Mouse (Mus musculus) left cerebral cortex, postnatal 4 days (tissue): ENCODE results near the gene Sf3a2. TPM values are rescaled to one million over a fixed set of nuclear protein-coding genes. Genes with fewer than 3 reads are reported as not detected.
"Not testable (repeated sequence)": the region's sequence is repeated elsewhere in the genome, so short reads cannot be mapped to it uniquely, and the experiment has no call there.

Experiments used
- DNase-seq: peaks from one replicate; pipeline ENCODE4 v3.0.0-alpha.2; 2022
- intact Hi-C: fragments of 180-260 bp; cut with DNase I; formaldehyde crosslinking; loops from one replicate; pipeline ENCODE4 v1.15.1; 2025
- total RNA-seq, 2 experiments: library from RNA; stranded (reverse); gene quantifications; 2 replicates each; pipeline ENCODE4 v1.2.3; 2021

Gene Sf3a2
- total RNA-seq, 2 experiments from 2014 or later, result 58.0 to 58.2 TPM

DNA sequence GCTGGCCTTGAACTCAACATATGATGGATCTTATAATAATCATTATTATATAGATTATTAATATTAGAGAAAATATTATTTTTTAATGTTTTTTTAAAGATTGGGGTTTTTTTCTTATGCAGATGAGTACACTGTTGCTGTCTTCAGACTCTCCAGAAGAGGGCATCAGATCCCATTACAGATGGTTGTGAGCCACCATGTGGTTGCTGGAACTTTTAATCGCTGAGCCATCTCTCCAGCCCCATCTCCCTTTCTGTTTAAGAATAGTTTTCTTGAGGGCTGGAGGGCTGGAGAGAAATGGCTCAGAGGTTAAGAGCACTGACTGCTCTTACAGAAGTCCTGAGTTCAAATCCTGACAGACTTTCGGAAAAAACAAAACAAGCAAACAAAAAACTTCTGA lies 24.0 kb downstream of the Sf3a2 start:
- DNase-seq, result no peak
- intact Hi-C loops, result loop anchor here (5.0 kb wide), 1 partner anchor 60 kb away; no protein-coding TSS in a partner anchor

DNA sequence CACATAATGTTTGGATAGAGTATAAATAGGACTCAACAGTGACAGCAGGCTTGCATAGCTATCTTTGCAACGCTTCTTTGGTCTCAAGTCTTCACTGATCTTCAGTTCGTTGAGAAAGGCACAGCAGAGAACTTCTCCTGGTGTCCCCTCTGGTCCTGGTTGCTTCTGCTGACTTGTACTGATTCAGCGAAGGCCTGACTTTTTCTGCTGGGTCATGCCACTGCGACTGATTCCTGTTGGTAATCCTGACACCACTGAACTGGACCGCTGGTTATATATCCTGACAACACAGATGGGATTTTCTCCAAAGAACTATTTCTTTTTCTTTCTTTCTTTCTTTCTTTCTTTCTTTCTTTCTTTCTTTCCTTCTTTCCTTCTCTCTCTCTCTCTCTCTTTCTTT lies 24.5 kb downstream of the Sf3a2 start:
- intact Hi-C loops, result loop anchor here (5.0 kb wide), 1 partner anchor 60 kb away; no protein-coding TSS in a partner anchor
- DNase-seq, result no peak

DNA sequence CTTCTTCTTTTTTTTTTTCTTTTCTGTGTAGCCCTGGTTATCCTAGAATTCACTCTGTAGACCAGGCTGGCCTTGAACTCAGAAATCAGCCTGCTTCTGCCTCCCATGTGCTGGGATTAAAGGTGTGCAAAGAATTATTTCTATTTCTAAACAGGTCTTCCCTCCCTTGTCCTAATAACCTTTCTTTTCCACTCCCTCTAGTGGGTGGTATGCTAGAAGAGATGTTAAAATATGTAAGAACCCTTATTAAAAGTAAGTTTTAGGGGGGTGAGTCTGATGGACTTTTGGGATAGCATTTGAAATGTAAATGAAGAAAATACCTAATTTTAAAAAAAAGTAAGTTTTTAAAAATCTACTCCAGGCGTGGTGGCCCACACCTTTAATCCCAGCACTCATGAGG lies 25.3 kb downstream of the Sf3a2 start:
- no peak for DNase-seq
- intact Hi-C loops, result loop anchor here (5.0 kb wide), 1 partner anchor 59 kb away; no protein-coding TSS in a partner anchor

DNA sequence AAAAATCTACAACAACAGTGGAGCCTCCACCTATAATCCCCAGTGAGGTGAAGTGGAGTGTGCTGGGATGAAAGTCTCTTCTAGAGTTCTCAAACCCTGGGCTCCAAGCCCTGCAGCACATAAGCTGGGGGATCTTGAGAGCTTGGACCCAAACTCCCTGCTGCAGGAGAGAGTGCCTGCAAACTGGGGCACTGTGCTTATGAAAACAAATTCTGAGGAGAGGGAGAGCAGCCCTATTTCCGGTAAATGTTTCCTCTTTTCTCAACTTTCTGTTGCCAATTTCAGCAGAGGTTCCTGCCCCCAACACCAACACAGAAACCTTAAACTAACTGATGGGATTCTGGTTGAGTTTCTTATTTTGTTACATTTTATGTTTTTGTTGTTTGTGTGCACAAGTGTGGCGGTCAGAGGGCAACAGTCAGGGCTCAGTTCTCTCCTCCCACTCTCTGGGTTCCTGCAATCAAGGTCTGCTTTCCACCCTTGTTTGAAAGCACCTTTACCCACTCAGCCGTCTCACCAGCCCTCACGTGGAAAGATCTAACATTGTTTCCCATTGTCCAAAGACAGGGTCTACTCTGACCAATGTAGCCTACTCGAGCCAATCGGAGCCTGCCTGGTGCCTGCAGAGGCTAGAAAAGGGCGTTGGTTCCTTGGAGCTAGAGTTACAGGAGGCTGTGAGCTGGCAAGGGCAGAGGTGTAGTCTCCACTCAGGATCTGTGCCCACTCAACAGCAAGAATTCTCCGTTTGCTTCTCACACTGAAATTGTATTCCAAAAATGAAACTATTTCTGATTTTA lies 26.0 kb downstream of the Sf3a2 start:
- no peak for DNase-seq
- intact Hi-C loops, result loop anchor here (5.0 kb wide), 1 partner anchor 58 kb away; no protein-coding TSS in a partner anchor

DNA sequence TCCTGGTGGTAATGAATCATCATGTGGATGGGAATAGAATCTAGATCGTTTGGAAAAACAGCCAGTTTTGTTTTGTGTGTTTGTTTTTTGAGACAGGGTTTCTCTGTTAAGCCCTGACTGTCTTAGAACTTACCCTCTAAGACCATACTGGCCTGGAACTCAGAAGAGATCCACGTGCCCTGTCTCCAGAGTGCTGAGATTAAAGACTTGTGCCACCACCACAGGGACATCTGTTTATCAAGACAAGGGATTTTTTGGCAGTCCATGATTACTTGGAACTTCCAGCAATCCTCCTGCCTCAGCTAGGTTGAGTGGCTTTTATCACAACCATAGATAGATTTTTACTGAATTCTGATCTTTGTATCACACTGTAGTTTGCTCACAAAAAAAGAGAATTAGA lies 26.8 kb downstream of the Sf3a2 start:
- intact Hi-C loops, result loop anchor here (5.0 kb wide), 2 partner anchors 57 to 172 kb away; no protein-coding TSS in a partner anchor

DNA sequence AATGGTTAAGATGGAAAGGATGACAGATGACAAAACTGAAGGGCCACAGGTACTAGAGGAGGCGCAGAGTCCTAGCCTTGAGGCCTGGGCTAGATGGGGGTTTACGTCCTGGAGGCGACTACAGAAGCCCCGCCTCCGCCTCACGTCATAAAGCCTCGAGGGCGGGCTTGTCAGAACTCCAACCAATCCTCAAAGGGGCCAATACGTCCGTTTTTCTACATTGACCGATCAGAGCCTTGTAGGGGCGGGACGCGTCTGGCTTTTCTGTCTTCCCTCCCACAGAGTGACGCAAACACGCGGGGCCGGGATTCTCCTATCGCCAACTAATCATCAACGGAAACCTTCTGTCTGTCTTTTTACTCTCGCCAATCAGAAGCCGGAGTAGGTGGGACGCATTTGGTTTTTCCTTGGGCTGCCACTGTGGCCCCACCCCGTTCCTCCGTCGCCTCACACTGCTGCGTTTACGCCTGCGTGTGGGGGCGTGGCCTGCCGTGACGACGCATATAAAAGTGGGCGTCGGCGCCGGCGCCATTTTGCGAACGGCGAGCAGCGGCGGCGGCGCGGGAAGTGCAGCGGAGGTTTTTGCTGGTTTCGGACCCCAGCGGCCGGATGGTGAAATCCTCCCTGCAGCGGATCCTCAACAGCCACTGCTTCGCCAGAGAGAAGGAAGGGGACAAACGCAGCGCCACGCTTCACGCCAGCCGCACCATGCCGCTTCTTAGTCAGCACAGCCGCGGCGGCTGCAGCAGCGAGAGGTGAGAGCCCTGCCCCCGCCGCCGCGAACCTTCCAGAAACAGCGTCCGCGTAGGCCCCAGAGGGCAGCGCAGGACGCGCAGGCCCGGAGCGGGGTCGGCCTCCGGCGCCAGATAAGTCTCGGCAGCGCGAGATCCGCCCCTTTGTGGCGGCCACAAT lies 28.4 kb downstream of the Sf3a2 start, which contains the start of gene Oaz1:
Gene Oaz1, plus strand, starts transcription at position 506 of the 912 bp plus-strand sequence.
- intact Hi-C loops, result loop anchor here (5.0 kb wide), 1 partner anchor 171 kb away; no protein-coding TSS in a partner anchor

More for the DNA sequence above, 26.8 kb downstream of the Sf3a2 start:
- DNase-seq, result no peak

DNA sequence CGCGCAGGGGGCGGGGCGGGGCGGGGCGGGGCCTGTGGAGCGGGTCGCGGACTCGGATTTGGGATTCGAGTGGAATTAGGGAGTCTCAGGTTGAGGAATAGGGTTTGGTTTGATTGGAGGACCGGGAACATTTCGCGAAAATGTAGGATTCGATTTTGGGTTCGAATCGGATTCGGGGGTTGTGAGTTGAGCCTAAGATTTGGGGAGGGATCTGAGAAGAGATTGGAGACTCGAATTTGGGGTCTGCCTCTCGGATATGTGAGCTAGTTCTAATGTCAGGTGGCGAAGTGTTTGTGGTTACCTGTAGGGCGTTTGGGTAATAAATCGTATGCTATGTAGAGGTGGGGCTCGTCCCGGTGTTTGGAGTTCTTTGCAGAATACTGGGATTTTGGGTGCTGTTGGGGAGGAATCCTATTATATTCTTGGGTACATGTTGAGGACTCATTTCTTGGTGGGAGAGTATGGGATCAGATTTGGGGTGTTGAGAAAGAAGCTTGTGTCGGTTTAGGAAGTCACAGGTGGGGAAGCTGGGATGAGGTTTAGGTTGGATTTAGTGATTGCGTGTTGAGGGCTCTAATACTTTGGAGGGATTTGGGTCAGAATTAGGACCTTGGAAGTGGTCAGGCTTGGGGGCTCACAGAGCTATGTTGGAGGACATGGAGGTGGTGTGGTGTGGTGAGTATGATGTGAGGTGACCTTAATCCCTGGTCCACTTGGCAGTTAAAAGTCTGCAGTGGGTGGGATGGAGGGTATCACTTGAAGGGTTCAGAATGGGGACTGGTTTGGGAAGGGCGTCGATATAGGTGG lies 29.3 kb downstream of the Sf3a2 start:
- no peak for DNase-seq
- intact Hi-C loops, result loop anchor here (5.0 kb wide), 1 partner anchor 170 kb away; no protein-coding TSS in a partner anchor

More for the DNA sequence above, 28.4 kb downstream of the Sf3a2 start, which contains the start of gene Oaz1:
- DNase-seq, result peak; percentile 98

DNA sequence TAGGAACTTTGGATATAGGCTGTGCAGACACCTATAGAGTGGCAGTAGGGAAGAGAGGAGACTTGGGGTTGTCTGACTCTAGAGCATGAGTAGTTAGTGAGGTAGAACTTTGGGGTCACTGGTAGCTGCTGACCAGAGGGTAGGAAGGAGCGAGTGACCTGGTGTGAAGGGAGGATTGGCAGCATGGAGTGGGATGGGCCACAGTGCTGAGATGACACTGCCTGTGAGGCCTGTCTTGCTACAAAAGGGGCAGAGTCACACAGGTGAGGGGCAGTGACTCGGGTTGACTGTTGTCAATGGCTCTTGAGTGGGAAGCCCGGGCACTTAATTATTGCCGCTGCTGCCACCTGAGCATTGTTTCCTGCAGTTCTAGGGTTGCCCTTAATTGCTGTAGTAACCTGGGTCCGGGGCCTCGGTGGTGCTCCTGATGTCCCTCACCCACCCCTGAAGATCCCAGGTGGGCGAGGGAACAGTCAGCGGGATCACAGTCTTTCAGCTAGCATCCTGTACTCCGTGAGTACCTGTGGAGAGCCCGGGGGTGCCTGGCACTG lies 29.9 kb downstream of the Sf3a2 start:
- intact Hi-C loops, result loop anchor here (5.0 kb wide), 1 partner anchor 169 kb away; no protein-coding TSS in a partner anchor
- DNase-seq, result no peak

DNA sequence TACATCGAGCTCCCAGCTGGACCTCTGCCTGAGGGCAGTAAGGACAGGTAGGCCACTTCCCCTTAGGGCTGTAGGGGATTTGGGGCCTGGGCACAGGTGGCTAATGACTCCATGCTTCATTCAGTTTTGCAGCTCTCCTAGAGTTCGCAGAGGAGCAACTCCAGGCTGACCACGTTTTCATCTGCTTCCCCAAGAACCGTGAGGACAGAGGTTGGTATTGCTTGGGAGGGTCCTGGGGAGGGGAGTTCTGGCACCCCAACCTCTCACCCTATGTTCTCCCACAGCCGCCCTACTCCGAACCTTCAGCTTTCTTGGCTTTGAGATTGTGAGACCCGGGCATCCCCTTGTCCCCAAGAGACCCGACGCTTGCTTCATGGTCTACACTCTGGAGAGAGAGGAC lies 30.6 kb downstream of the Sf3a2 start:
- intact Hi-C loops, result loop anchor here (5.0 kb wide), 1 partner anchor 169 kb away; no protein-coding TSS in a partner anchor
- not testable (repeated sequence) for DNase-seq

DNA sequence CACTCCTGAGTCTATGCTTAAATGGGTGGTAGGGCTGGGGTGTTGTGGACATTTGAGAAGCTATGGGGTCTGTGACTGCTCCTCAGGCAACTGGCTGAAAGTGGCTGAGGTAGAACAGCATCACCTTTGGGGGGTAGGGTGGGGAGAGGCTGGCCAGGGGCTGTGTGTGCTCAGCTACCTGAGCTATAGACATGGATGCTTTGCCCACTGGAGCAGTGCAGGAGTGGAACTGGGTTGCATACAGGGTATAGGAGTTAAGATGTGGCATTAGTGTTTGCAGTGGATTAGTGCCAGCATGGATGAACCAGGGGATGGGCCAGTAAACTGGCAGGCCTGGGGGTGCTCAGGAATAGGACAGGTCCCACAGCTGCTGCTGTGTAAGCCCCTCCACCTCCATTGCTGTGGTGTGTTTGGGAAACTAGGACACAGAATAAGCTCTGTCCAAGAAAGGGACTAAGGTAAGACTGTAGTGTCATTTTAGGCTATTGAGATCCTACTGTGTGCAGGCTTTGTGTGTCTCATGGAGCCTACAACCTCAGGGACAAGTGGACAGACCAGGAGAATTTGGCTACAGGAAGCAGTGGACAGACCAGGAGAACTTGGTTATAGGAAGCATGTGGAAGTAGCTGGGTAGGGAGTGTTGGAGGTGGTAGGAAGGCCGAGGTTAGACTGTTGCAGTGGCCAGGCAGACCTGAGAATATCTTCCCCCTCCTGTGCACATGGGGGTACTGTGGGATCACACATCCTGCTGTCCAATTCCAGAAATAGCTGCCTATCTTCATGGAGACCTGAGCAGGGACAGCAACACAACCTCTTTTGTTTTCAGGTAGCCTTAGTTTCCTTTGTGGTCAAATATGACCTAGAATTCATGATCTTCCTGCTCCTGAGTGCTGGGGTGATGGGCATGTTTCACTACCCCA lies 31.6 kb downstream of the Sf3a2 start:
- DNase-seq, result no peak
- intact Hi-C loops, result loop anchor here (5.0 kb wide), 1 partner anchor 168 kb away; no protein-coding TSS in a partner anchor

DNA sequence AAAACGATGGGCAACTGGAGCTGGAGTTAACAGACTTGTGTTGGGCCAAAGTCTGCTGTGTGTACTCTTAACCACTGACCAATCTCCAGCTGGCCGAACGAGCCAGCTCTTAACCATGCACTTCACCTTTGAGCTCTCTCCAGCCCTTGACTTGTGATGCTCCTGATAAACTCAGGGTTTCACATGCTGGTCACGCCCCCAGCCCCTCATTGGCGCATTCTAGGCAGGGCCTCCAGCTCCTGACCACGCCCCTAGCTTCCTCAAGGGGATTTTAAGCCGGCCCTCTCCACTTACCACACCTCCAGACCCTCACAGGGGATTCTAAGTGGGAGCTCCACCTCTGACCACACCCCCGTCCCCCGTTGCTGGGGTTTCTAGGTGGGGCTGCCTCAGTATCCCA lies 33.1 kb downstream of the Sf3a2 start:
- intact Hi-C loops, result no loop called here
- DNase-seq, result peak; percentile 52

DNA sequence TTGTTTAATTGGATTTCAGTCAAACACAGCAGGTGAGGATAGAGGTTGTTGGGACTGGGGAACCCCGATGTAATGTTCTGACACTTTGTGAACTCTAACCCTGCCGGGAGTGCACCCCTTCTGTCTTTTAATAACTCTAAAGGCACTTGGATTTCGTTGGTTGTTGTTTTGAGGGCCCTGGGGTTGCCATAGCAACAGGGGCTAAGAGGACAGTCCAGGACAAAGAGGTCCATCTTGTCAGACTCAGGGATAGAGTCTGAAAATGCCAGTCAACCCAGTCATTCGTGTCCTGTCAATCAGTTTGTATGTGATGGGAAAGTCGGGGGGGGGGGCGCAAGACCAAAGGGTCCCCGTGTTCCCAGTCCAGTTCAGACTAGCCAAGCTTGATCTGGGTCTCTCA lies 34.8 kb downstream of the Sf3a2 start:
- intact Hi-C loops, result no loop called here
- DNase-seq, result no peak

DNA sequence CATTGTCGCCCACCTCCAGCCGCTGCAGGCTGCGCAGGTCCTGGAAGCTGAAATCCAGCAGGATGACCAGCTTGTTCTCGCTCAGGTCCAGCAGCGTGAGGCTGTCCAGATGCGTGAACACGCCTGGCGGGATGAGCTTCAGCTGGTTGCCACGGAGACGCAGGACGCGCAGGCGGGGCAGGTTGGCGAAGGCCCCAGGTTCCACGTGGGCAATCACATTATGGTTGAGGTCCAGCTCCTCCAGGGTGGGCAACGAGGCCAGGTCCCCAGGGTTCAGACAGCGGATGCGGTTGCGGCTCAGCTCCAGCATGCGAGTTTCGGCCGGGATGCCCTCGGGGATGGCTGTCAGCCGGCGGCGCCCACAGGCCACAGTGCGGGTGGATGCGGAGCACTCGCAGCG lies 37.6 kb downstream of the Sf3a2 start:
- intact Hi-C loops, result no loop called here
- DNase-seq, result no peak

DNA sequence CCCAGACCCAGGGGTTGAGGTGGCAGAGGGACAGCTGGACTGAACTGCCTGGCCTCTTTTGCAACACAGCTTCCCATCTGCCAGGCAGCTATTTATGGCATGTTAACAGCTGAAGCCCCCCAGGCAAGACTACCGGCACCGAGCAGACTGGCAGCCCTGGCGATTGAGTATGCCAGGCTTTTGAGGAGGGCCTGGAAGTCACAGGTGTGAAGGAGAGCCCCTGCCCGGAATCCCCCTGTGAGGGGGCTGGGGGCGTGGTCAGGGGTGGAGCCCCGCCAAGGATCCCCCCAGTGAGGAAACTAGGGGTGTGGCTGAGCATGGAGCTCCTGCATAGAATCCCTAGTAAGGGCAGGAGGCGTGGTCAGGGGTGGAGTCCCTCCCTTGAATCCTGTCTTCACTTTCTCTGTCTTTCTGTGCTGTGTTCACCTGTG lies 39.0 kb downstream of the Sf3a2 start:
- intact Hi-C loops, result no loop called here
- DNase-seq, result peak; percentile 67

DNA sequence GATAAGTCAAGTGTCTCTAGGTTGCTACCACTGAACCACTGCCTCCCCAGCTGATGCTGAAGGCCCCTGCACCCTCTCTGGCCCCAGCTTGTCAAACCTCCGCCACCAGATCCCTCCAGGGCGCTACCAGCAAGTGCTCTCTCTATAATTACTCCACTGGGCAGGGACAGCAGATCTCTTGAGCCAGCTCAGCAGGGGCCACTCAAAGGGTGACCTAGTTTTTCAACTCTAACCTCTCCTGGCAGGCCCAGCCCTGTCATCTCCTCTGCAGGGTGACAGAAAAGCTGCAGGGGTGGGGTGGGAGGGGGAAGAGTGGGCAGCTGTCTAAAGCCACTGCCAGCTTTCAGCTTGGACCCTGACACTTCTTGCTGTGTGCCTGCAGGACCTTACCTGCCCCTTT lies 39.8 kb downstream of the Sf3a2 start:
- DNase-seq, result no peak
- intact Hi-C loops, result no loop called here

DNA sequence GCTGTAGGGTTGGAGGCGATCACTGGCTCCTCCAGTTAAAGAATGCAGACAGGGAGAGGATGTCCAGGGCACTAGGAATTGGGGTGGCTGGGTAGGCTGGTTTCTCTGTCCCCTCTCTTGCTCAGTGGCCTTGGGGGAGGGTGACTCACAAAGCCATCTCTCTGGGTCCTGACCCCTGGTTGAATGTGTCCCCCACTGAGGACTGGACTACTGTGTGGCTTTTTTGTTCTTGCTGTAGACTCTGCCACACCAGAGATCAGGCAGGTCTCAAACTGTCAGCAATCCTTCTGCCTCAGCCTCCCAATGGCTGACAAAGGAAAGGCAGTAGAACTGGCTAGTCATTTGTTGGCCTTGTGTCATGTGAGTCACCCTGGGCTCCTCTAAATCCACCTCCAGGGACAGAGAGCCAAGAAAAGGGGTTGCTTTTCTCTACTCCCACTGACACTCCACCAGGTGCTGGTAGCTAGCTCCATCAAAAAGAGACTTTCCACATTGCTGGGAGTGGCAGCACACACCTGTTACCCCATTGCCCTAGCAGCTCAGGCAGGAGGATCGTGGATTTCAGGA lies 40.4 kb downstream of the Sf3a2 start:
- DNase-seq, result no peak
- intact Hi-C loops, result no loop called here

DNA sequence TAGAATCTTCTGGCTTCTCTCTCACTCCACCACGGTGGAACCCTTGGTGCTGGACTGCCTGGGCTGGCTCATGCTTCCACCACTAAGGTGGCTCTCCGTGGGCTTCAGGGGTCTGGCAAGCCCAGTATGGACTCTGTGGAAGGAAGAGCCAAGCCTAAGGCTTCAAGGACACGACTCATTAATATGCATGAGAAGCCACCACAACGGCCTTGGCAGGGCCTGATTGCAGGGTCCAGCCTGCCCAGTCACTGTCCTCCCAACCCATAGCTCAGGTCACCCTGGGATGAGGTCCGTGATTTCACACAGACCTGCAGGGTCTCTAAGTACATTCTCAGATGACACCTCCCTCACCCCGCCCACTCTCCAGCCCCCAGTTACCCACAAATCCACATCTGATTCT lies 41.9 kb downstream of the Sf3a2 start:
- no peak for DNase-seq
- intact Hi-C loops, result no loop called here

DNA sequence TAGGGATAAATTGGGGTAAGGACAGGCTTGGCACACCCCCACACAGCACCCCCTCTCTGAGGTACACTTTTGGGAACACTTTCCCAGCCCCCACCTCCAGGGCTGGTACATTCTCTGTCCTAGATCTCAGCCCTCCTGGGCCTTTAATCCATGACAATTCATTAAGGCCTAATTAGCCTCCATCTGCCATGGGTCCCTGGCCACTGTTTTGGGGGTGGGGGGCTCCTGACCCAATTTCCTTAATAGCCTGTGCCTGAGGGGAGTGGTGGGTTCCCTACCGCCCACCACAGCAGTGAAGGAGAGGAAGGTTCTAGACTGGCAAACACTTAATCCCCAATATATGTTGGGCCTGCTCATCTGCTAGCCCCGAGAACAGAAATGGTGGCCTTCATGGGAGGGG lies 43.7 kb downstream of the Sf3a2 start:
- DNase-seq, result no peak
- intact Hi-C loops, result no loop called here
